Mouse (Mus musculus): ENCODE results near the gene Klrb1a.

GRCm38 (mm10) chr6:128599555-128599954 is 23.8 kb downstream of the Klrb1a start:
- TF ChIP-seq CTCF (conservative IDR thresholded peaks at IDR 0.05; ENCODE audit: low read length) = peak; percentile 71
- no peak for TF ChIP-seq NANOG (IDR thresholded peaks at IDR 0.05; ENCODE audit: borderline replicate concordance, low read length)
- no peak for TF ChIP-seq POU5F1 (IDR thresholded peaks at IDR 0.05; ENCODE audit: borderline replicate concordance, low read length)
